Mouse (Mus musculus) heart, postnatal 36 days (tissue): Measurements from ENCODE around the gene Lpcat1. TPM values are rescaled to one million over a fixed set of nuclear protein-coding genes. Genes with fewer than 3 reads are reported as not detected.

Source experiments
- DNase-seq, 2 experiments: peaks; one replicate each; pipeline ENCODE4 v3.0.0; 2021 to 2022
- intact Hi-C: fragments of 180-260 bp; cut with DNase I; formaldehyde crosslinking; loops from one replicate; pipeline ENCODE4 v1.15.1; 2025
- total RNA-seq, 2 experiments: library from RNA; stranded (reverse); gene quantifications; 2 replicates each; pipeline ENCODE4 v1.2.3; 2021

Gene Lpcat1
- total RNA-seq, 2 experiments from 2014 or later: 7.0 to 9.4 TPM

DNA sequence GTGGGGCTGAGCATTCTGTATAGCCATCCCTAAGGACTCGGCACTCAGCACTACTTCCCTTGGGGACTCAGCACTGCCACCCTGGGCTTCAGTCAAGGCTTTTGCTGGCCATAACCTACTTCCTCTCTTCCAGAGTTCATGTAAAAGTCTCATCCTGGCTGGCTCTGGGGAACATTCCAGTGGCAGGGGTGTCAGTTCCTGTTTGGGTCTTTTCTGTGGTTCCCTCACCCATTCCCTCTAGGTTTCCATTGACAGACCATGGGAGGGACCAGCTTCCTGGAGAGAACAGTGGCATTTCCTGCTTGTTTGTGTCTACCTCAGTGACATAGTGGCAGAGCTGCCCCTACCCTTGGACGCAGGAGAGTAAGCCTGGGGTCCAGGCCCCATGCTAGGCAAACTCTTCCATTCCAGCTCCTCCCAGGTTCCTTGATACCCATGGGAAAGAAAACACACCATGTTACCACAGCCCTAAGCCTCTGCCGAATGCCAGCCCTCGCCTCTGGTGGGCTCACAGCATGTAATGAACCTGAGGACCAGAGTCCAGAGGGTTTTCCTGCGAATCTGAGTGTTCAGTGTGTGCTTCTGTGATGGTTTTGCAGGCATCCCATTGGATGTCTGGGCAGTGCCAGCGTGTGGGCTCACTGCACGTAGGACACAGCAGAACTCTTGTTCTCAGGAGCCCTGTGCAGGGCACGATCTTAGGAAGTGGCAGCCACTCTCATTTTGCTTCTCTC, 42.0 kb downstream of the Lpcat1 start:
- intact Hi-C loops: no loop called here
- DNase-seq: no peak

DNA sequence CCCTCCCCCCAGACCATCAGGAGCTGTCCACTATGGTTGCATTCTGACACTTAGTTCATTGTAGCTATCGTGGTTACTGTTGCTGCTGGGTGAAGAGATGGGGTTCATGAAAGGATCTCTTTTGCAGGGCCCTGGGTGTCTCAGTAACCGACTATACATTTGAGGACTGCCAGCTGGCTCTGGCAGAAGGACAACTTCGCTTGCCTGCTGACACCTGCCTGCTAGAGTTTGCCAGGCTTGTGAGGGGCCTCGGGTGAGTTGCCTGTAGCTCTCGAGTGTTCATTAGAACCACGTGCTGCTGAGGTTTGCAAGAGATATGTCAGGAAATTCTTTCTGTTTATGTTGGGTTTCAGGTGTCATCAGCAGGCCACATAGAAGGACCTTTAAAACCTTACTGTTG, 42.9 kb downstream of the Lpcat1 start:
- no peak for DNase-seq
- intact Hi-C loops: loop anchor here (5.0 kb wide), 1 partner anchor 312 kb away; no protein-coding TSS in a partner anchor

DNA sequence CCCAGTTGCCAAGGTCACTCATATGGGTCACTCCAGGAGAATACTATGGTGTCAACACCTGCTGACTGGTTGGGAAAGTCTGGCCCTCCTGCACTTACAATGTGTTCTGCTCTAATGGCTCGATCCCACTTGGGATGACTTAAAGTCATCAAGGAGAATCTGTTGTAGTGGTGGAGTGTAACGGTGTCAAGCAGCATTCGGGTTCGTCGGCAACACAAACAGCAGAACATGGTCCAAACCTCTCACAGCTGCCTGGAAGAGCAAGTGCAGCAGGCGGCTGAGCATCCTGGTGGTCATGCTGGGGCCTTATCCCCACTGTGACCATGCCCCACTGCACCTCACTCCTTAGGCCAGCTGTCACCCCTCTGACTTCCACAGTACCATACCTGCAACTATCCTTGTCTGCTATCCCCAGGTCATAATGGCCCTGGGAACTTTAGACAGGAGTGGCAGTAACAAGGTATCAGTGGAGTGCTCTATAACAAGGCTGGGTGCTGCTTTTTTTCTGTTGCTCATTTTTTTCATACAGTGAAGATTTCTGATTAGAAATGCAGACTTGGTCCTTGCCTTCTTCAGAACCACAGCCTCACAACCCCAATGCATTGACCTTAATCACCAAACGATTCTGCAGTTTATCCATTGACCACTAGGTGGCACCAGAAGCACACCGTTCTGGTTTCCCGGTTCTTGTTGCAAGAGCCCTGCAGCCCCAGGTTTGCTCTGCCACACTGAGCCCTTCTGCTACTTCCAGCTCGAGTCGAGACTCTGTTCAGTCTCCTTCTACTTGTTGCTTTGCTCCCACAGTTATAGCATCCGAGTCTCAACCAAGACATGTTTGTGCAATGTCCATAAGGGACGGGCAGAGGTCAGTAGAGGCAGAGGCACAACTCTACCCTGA, 46.0 kb downstream of the Lpcat1 start:
- DNase-seq: peak; percentile 74 to 76
- intact Hi-C loops: loop anchor here (1.0 to 5.0 kb wide), 4 partner anchors 114 to 394 kb away; partner anchors contain the start of gene Tert

DNA sequence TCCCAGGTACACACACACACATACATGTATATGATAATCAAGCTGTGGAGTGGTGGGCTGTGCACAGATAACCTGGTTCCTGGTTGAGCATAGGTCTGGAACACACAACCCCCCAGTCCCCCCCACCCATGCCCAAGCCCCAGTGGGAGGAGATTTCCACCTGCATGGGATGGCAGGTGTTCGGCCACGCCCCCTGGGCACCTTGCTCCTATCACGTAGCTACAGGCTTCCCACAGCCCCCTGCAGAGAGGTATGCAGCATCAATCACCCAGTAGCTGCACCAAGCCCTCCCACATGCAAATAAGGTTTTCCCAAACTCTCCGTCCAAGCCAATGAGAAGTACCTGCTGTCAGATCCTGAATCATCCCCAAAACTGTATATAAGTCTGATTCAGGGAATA, 49.9 kb downstream of the Lpcat1 start:
- intact Hi-C loops: no loop called here
- no peak for DNase-seq

DNA sequence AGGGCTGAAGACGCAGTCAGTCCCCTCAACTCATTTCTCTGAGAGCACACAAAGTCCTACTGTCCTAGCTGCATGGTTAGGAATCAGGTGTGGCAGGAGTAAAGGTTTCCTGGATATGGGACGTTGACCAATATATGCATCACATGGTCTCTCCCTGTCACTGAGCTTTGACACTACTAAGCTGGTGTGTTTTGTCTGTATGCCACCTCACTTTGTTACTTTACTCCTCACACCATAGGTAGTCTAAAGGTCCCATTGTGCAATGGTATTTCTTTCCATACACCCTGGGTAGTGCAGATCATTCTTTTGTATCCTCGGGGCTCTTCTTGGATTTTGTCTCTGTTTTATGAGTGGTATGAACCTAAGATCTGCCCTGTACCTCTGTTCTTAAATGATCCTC, 66.7 kb downstream of the Lpcat1 start:
- intact Hi-C loops: no loop called here
- DNase-seq: no peak

DNA sequence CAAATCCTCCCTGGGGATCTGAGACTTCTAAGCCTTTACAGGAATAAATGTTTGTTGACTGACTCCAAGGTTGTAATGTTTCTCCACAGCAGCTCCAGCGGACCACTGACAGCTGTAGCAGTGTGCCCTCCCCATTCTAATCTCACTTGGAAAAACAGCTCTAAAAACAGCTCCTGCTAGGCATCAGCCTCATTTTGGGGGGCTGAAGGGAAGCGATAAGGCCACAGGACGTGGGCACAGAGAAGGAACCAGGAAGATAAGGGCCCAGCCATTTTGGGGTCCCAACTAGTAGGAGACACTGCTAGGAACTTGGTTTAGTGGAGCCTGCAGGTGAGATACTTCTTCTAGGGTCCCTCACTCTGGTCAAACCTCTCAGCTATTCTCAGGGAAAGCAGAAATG, 68.3 kb downstream of the Lpcat1 start:
- no peak for DNase-seq
- intact Hi-C loops: no loop called here

DNA sequence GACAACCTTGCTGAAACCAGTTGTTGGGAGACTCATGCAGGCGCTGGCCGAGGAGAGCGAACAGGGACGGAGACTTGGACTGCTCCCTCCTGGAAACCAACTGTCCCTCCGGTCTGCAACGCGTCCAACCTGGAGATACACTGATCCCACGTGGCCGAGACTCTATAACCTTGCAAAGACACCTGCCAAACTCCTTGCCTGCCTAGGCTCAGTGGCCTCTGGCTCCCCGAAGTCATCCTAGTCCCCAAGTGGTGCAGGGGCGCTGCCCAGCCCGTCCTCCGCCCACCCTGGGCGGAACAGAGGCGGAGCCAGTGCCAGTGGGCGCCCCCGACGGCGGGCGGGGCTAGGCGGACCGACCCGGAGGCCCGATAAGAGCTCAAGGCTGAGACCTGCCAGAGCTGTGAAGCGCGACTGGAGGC, 69.4 kb downstream of the Lpcat1 start, which contains the start of gene Slc6a3:
Gene Slc6a3 (plus strand): TSS at position 345 of the 419 bp plus-strand sequence.
- DNase-seq: peak; percentile 5 to 10
- intact Hi-C loops: no loop called here

DNA sequence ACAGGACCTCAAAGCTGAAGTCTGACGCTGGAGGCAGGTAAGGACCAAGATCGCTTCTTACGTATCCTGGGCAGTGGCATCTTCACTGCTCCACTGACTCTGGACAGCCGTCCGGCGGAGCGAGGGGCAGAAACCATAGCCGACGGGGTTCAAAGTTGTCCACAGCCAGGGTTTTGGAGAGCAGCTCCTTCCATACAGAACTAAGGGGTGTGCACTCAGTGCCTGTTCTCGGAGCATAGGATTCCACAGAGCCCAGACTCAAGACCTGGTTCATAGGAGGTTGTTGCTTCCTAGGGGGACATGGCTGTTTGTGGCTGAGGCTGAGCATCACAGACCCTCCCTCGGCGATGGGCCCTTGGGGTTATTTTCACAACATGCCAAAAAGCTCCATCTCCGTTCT, 69.8 kb downstream of the Lpcat1 start:
- no peak for DNase-seq
- intact Hi-C loops: no loop called here

DNA sequence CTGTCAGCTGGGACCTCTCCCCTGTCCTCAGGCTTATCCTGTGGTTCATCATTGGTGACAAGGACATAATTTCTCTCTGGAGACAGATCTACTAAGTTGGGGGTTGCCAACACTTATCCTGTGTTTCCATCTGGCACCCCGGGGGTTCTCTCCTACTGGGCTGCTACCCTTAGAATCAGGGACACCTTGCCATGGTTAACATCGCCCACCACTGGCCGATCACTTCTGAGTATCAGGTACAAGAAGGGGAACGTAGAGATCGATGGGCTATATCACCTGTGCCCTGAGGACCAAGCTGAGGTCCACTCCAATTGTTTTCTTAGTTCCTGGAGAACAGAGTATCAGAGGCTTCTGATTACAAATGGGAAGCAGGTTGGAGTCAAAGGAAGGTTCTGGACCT, 97.2 kb downstream of the Lpcat1 start:
- DNase-seq: no peak
- intact Hi-C loops: no loop called here

Other genes starting within 250 kb of the Lpcat1 start
- gene Irx4, start 206.7 kb upstream of the Lpcat1 start, total RNA-seq: 10 to 100 TPM; 20.8 to 31.9 TPM
- gene Mrpl36, start 138.7 kb upstream of the Lpcat1 start, total RNA-seq: 10 to 100 TPM; 50.3 to 54.0 TPM
- gene Ndufs6, start 138.7 kb upstream of the Lpcat1 start, total RNA-seq: 1,000 to 10,000 TPM; 1,205 to 1,240 TPM
- not detected for gene Slc6a3, start 69.5 kb downstream of the Lpcat1 start, total RNA-seq
- 10 to 100 TPM; 56.7 to 65.2 TPM for gene Clptm1l, start 136.8 kb downstream of the Lpcat1 start, total RNA-seq
- not detected for gene Tert, start 159.7 kb downstream of the Lpcat1 start, total RNA-seq
- gene Slc6a18, start 210.8 kb downstream of the Lpcat1 start, total RNA-seq: not detected
- not detected for gene Slc6a19, start 237.7 kb downstream of the Lpcat1 start, total RNA-seq